Mouse (Mus musculus): ENCODE measurements around the gene Gm11937. TPM values are rescaled to one million over a fixed set of nuclear protein-coding genes. Genes with fewer than 3 reads are reported as not detected.

Gene Gm11937
- total RNA-seq, 4 experiments from 2014 or later, result not detected

DNA sequence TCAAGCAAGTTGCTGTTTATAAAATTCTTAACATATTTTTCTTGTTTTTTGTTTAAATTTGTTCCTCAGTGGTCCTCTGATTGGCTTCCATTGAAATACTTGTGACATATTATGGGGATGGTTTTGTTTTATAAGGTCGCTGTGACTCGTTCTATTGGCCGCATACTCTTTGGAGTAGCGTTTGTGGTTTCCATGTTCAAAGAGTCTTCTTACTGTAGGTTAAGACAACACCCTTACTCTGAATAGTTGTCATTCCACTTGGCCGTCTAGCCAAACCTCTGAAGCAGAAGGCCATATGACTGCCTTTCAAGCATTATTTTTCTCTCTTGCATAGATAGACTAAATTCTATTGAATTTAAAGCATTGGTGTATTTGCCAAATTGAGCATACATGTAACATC is 28.9 kb downstream of the Gm11937 start:
- no peak for DNase-seq

DNA sequence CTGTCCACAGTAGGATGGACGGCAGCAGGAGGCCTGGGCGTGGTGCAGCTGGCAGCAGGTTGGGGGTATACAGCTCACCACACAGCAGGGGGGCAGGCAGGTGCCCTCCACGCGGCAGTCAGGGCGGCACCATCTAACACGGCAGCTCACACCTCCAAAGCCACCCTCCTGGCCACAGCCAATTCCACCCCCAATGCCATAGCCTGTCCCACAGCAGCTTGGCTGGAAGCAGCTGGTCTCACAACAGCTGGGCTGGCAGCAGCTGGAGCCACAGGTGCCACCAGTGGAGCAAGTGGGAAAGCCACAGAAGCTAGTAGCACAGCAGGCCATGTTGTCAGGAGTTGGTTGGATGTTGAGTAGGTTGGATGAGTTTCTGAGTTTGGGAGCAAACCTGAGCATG is 29.4 kb downstream of the Gm11937 start, which contains the start of gene Krtap1-5:
Gene Krtap1-5, minus strand, starts transcription at position 381 of the 400 bp plus-strand sequence.
- DNase-seq, result no peak

DNA sequence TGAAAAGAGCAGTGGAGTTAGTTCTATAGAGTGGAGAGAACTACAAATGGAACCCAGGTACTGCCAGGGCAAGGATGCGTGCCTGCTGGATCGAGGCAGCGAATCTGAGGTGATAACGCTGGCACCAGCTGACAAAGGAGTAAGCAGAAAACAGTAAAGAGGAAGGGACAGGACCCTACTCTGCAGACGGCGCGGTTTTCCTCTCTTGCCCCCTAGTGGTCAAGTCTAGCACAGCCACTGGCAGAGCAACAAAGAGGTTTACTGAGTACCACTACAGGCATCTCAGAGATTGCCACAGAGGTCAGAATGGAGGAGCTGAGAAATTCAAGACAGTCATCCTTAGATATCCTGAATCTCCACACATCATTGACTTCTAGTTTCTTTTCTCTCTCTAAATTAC is 35.9 kb downstream of the Gm11937 start:
- DNase-seq, result peak; percentile 22

DNA sequence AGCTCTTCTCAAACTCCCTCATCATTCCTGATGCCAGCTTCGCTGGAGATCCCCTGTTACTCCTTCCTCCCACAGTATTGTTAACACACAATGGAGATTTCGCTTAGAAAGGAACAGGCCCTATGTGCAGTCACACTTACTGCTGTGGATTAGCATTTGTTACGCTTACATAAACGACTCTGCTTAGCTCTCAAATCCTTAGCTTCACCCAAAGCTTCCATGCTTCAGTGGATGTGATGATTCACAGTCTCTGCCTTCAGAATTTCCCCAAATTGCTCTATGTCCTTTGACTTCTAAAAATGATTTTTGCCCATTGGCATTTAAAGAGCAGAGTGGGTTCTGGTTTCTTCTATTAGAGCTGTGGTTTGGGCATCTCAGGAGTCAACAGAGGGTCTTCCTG is 36.8 kb downstream of the Gm11937 start:
- DNase-seq, result no peak

DNA sequence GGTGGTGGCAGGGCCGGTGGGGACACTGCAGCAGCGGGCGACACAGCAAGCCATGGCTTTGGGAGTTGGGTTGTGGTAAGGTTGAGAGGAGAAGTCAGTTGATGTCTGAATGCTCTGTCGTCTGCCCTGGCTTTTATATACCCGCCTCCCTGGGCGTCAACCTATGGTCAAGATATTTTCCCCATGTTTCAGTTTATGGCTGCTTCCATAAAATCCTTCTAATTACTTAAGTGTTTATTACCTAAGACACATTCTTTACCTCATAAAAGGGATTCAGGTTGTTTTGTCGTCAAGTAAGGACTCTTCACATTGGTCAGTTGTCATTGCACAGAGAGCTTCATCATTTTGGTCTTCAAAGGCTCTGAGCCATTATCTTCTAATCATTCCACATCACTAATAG is 43.5 kb downstream of the Gm11937 start, which contains the start of gene Krtap3-1:
Gene Krtap3-1, minus strand, starts transcription at position 101 of the 400 bp plus-strand sequence.
- no peak for DNase-seq

DNA sequence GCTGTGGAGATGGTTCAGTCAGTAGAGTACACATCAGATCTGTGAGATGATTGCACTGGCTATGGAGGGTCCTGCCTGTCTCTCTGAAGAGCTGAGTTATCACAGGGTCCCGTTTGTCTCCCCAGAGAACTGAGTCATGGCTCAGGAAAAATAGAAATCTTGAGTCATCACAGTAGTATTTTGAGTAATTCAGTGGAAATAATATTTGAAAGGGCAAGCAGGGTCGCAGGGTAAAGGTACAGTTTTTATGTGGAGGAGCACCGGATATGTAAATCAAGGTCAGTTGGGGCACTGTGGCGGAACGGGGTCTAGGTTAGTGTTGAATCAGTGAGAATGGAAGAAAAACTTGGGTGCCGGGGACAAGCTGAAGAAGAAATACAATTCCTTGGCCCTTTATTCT is 47.4 kb downstream of the Gm11937 start:
- DNase-seq, result no peak

Other genes starting within 250 kb of the Gm11937 start
- gene Krt28, start 235.3 kb downstream of the Gm11937 start, total RNA-seq (2022), result not detected
- gene Krt10, start 220.8 kb downstream of the Gm11937 start, total RNA-seq (2022), result 1 to 10 TPM; 4.5 to 9.5 (median 8.0) TPM
- gene Krt12, start 187.9 kb downstream of the Gm11937 start, total RNA-seq (2022), result not detected
- gene Krt20, start 172.0 kb downstream of the Gm11937 start, total RNA-seq (2022), result under 1 TPM in 1 of 4 experiments, not detected in 3; 0.13 TPM
- gene Krt23, start 117.1 kb downstream of the Gm11937 start, total RNA-seq (2022), result under 1 TPM in 1 of 4 experiments, not detected in 3; 0.20 TPM
- not detected for gene Krt39, start 88.9 kb downstream of the Gm11937 start, total RNA-seq (2022)
- gene Krt40, start 67.0 kb downstream of the Gm11937 start, total RNA-seq (2022), result not detected
- not detected for gene Krtap3-3, start 59.3 kb downstream of the Gm11937 start, total RNA-seq (2022)
- gene Krtap3-2, start 53.3 kb downstream of the Gm11937 start, total RNA-seq (2022), result not detected
- not detected for gene Gm11939, start 50.7 kb downstream of the Gm11937 start, total RNA-seq (2022)
- gene Krtap3-1, start 43.6 kb downstream of the Gm11937 start, total RNA-seq (2022), result not detected
- not detected for gene Krtap1-5, start 29.2 kb downstream of the Gm11937 start, total RNA-seq (2022)
- not detected for gene Krtap1-4, start 26.5 kb downstream of the Gm11937 start, total RNA-seq (2022)
- gene Krtap1-3, start 18.9 kb downstream of the Gm11937 start, total RNA-seq (2022), result not detected
- not detected for gene Krtap9-3, start 12.1 kb downstream of the Gm11937 start, total RNA-seq (2022)
- not detected for gene Gm11938, start 6.9 kb downstream of the Gm11937 start, total RNA-seq (2022)
- gene Krtap2-4, start 4.7 kb upstream of the Gm11937 start, total RNA-seq (2022), result not detected
- gene Gm11562, start 10.2 kb upstream of the Gm11937 start, total RNA-seq (2022), result not detected
- gene Krtap4-1, start 18.0 kb upstream of the Gm11937 start, total RNA-seq (2022), result not detected
- not detected for gene Krtap4-2, start 24.9 kb upstream of the Gm11937 start, total RNA-seq (2022)
- gene Krtap4-7, start 33.9 kb upstream of the Gm11937 start, total RNA-seq (2022), result not detected
- gene Gm11555, start 40.0 kb upstream of the Gm11937 start, total RNA-seq (2022), result not detected
- gene Gm11563, start 48.8 kb upstream of the Gm11937 start, total RNA-seq (2022), result not detected
- not detected for gene Krtap4-6, start 55.8 kb upstream of the Gm11937 start, total RNA-seq (2022)
- not detected for gene Gm14190, start 80.6 kb upstream of the Gm11937 start, total RNA-seq (2022)
- gene Gm14180, start 124.1 kb upstream of the Gm11937 start, total RNA-seq (2022), result not detected
- gene Gm11595, start 162.7 kb upstream of the Gm11937 start, total RNA-seq (2022), result not detected
- not detected for gene Krtap4-8, start 170.5 kb upstream of the Gm11937 start, total RNA-seq (2022)
- gene Krtap4-9, start 175.0 kb upstream of the Gm11937 start, total RNA-seq (2022), result not detected
- not detected for gene Gm11596, start 183.3 kb upstream of the Gm11937 start, total RNA-seq (2022)
- gene Gm11569, start 188.7 kb upstream of the Gm11937 start, total RNA-seq (2022), result not detected
- gene Gm11554, start 194.3 kb upstream of the Gm11937 start, total RNA-seq (2022), result not detected
- gene Krtap4-13, start 199.7 kb upstream of the Gm11937 start, total RNA-seq (2022), result not detected
- gene Gm11564, start 205.5 kb upstream of the Gm11937 start, total RNA-seq (2022), result not detected
- gene 2300003K06Rik, start 227.9 kb upstream of the Gm11937 start, total RNA-seq (2022), result not detected
- not detected for gene Krtap4-16, start 241.4 kb upstream of the Gm11937 start, total RNA-seq (2022)
- gene Gm11568, start 247.7 kb upstream of the Gm11937 start, total RNA-seq (2022), result not detected